Mouse (Mus musculus): ENCODE measurements around the gene Itga9.

DNA sequence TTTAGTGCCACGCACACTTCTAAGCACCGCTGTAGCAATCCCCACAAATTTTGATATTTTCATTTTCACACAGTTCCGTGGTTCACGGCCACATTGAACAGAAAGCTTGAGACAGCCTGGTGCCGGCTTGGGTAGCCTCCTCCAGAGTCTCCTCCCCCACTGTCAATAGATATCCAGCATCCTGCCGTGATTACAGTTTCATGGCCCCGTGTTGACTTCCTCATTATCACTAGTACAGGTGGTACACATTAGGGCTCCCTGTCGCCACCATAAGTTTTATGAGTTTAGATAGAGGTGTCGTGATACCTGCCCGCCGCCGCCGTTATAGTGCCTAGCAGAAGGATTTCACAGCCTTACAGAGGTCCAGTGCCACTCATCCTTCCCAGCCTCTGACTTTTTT lies 328.6 kb downstream of the Itga9 start:
- TF ChIP-seq CTCF (IDR thresholded peaks at IDR 0.05; ENCODE audit: low read depth), result no peak
- no peak for TF ChIP-seq EP300 (IDR thresholded peaks at IDR 0.05; ENCODE audit: low read depth)

Data from liver, postnatal 0 days (tissue).